Mouse (Mus musculus) embryonic facial prominence, embryonic 11.5 days (tissue): ENCODE results near the gene Gm4450. TPM values are rescaled to one million over a fixed set of nuclear protein-coding genes. Genes with fewer than 3 reads are reported as not detected.
"Not testable (repeated sequence)": the region's sequence is repeated elsewhere in the genome, so short reads cannot be mapped to it uniquely, and the experiment has no call there.

Experiments used
- ATAC-seq: fragments of 200-750 bp; cut with Nextera tagmentation; replicated peaks from 2 replicates; pipeline ENCODE4 v1.8.0; 2017; ENCODE audit warnings: low read depth; ENCODE audit not compliant: insufficient number of reproducible peaks, low FRiP score, low TSS enrichment
- DNase-seq: peaks from one replicate; pipeline ENCODE4 v3.0.0-alpha.2; 2015; ENCODE audit warnings: low spot score
- H3K27ac ChIP-seq: fragments of 300-500 bp; sonication (generic); replicated peaks from 2 replicates; pipeline ENCODE4 v1.5.1; 2014; ENCODE audit warnings: mild to moderate bottlenecking, low read depth, low read length, control low read depth
- H3K27me3 ChIP-seq: fragments of 300-500 bp; sonication (generic); 2 replicates; pipeline ENCODE4 v1.6.1; 2014; ENCODE audit warnings: mild to moderate bottlenecking, low read length, moderate library complexity, mixed read lengths; ENCODE audit not compliant: control insufficient read depth, insufficient read depth
- H3K36me3 ChIP-seq: fragments of 300-500 bp; sonication (generic); replicated peaks from 2 replicates; pipeline ENCODE4 v1.6.1; 2014; ENCODE audit warnings: low read depth, mild to moderate bottlenecking, low read length, moderate library complexity, mixed read lengths; ENCODE audit not compliant: control insufficient read depth, insufficient read depth
- H3K4me1 ChIP-seq: fragments of 300-500 bp; sonication (generic); 2 replicates; pipeline ENCODE4 v1.6.1; 2014; ENCODE audit warnings: low read length, mixed read lengths; ENCODE audit not compliant: control insufficient read depth, insufficient read depth
- H3K4me2 ChIP-seq: fragments of 300-500 bp; sonication (generic); 2 replicates; pipeline ENCODE4 v1.6.1; 2014; ENCODE audit warnings: low read depth, mild to moderate bottlenecking, control low read depth, low read length, moderate library complexity
- H3K4me3 ChIP-seq: fragments of 300-500 bp; sonication (generic); 2 replicates; pipeline ENCODE4 v1.5.1; 2014; ENCODE audit warnings: low read depth, low read length, control low read depth
- H3K9ac ChIP-seq: fragments of 300-500 bp; sonication (generic); replicated peaks from 2 replicates; pipeline ENCODE4 v1.6.1; 2014; ENCODE audit warnings: mild to moderate bottlenecking, control low read depth, low read length
- H3K9me3 ChIP-seq: fragments of 300-500 bp; sonication (generic); replicated peaks from 2 replicates; pipeline ENCODE4 v1.6.1; 2016; ENCODE audit warnings: mild to moderate bottlenecking, low read length, inconsistent platforms, mixed read lengths; ENCODE audit not compliant: control insufficient read depth
- WGBS: fragments of 180-500 bp; shearing (Covaris S2); extraction: QIAGEN DNeasy Blood & Tissue Kit; methylation state at CpG from one replicate; pipeline ENCODE4 v1.1.7; 2014; 5-methylcytosine and 5-hydroxymethylcytosine counted together
- polyA plus RNA-seq: library from polyadenylated mRNA; unstranded; fragments of >200 nt; fragmentation: Nextera tagmentation; extraction: Ambion mirVana; gene quantifications from 2 replicates; pipeline ENCODE4 v1.2.1, GENCODE M21; 2014

Gm4450 gene
- not detected in 2 replicates for polyA plus RNA-seq

DNA sequence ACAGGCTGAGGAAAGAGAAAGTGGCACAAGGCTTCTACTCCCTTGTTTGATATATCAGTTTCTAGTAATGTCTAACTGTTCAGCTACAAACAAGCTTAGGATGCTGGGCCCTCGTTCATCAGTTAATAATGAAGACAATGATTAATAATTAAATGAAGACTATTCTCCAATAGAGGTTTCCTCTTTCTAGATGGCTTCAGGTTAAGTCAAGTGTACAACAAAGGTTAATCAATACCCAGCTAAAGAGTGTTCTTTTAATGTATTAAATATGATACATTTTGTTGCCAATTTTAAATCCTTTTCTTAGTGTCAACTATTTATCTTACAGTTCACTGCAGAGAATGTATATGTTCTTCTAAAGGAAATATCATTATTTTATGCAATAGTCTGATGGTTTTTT, at the start of gene Gm4450:
TSS of gene Gm4450 (minus strand) at position 101 of the 400 bp plus-strand sequence.
- H3K4me2 ChIP-seq, H3K4me1 ChIP-seq, H3K36me3 ChIP-seq, DNase-seq, ATAC-seq, H3K9ac ChIP-seq, H3K27me3 ChIP-seq, H3K4me3 ChIP-seq, H3K27ac ChIP-seq, H3K9me3 ChIP-seq: not testable (repeated sequence)
- WGBS: no CpG with 5 or more reads among the region's 1 CpGs

DNA sequence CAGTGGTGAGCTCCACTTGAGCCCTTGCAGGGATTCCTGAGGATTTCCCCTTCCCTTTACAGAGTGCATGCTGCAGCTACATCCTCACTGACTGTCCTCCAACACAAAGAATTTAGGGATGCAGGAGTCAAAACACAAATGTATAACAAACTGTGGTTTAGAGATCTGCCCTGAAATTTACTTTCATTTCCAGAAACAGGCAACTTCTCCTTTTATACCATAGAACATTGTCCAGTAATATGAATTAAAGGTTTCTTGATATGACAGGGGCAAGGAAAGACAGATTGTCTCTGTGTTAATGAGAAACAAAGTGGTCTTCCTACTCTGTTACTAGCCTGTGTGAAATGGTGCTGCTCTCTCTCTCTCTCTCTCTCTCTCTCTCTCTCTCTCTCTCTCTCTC, 40.5 kb upstream of the Gm4450 start:
- not testable (repeated sequence) for H3K4me3 ChIP-seq, H3K36me3 ChIP-seq, H3K9me3 ChIP-seq, DNase-seq, ATAC-seq, H3K9ac ChIP-seq, H3K27me3 ChIP-seq, H3K4me2 ChIP-seq, H3K4me1 ChIP-seq, H3K27ac ChIP-seq

DNA sequence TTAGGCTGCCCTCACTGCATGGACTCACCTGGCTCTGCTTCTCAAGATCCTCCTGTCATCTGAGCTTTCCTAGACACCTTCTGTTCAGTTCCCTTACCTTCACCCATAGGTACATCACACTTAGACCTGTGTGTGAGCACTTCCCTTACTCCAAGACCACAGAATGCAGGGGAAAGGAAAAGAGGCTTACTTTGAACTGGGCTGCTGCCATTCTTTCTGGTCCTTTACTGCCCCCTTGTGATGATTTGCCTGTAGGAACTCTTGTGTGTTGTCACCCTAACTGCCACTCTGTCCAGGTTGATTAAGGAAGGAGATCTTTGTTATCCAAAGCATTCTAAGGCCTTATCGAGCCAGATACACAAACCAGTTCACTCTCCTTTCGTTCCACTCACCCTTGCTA, 39.8 kb upstream of the Gm4450 start:
- H3K9ac ChIP-seq, H3K27ac ChIP-seq, DNase-seq, H3K27me3 ChIP-seq, H3K9me3 ChIP-seq, H3K4me1 ChIP-seq, H3K4me2 ChIP-seq, H3K36me3 ChIP-seq, H3K4me3 ChIP-seq, ATAC-seq: not testable (repeated sequence)
- no CpG with 5 or more reads among the region's 2 CpGs for WGBS

DNA sequence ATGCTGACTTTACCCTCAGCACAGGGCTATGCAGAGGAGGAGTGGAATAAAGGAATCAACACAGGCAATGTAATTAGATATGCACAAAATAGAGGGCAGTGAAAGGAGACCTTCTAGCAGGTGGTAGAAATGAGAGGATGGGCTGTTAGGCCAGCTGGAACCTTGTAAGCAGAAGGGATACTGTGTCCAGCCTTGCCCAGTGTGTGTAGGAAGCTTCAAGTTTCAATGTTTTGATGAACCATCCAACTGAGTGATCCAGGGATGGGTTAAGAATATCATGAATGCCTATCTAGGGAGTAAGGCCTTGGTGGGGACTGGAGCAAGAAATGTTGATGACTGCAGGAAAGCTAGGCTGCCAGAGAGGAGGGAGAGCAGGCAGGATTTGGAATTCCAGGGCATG, 38.1 kb upstream of the Gm4450 start:
- not testable (repeated sequence) for H3K36me3 ChIP-seq, H3K4me2 ChIP-seq, H3K27ac ChIP-seq, ATAC-seq, H3K4me1 ChIP-seq, H3K27me3 ChIP-seq, H3K4me3 ChIP-seq, H3K9me3 ChIP-seq, DNase-seq, H3K9ac ChIP-seq

DNA sequence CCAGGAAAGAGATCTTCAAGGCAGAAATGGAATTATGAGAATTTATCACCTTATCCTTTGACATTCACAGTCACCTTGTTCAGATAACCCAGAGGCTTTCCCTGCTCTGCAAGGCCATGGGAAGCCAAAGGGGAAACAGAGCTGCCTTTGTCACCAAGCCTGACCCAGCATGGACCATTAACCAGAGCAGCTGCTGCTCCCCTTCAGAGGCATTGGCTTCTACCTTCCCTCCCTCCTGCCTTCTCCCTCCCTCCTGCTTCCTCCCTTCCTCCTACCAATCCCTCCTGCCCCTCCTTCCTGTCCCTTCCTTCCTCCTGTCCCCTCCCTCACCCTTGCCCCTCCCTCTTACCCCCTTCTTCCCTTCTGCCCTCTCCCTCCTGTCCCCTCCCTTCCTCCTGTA, 37.3 kb upstream of the Gm4450 start:
- DNase-seq, ATAC-seq, H3K4me1 ChIP-seq, H3K9ac ChIP-seq, H3K4me2 ChIP-seq, H3K4me3 ChIP-seq, H3K9me3 ChIP-seq, H3K27ac ChIP-seq, H3K36me3 ChIP-seq, H3K27me3 ChIP-seq: not testable (repeated sequence)

DNA sequence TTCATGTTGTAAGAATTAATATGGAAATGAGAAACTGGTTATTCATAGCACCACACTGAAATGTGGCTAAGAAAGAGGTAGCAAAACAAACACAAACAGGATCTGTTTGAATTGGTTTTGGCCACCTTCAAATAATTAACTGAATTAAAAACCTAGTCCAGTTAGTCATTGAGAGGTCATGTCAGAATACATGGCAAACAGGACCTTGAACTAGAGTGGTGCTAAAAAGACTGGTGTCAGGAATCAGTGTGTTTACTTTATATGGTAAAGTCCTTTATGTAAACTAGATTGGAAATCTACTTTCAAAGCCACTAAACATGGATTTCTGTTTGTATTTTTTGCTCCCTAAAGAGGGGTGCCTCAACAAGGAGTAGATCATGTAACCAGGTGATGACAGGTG, 14.6 kb upstream of the Gm4450 start:
- not testable (repeated sequence) for ATAC-seq, H3K4me1 ChIP-seq, H3K4me2 ChIP-seq, H3K4me3 ChIP-seq, H3K27ac ChIP-seq, DNase-seq, H3K9me3 ChIP-seq, H3K9ac ChIP-seq, H3K27me3 ChIP-seq, H3K36me3 ChIP-seq

DNA sequence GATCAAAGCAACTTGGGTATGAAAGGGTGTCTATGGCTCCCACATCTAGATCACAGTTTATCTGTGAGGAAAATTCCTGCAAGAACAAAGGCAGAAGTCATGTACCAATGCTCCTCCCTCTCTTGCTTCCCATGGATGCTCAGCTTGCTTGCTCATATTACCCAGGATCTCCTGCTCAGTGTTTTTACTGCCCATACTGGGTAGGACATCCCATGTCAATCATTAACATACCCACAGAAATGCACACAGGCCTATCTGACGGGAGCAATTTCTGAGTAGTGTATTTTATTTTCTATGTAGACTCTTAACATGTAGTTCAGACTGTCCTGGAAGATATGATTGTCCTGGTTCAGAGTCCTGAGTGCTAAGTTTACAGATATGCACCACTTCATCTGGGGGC, 14.1 kb upstream of the Gm4450 start:
- not testable (repeated sequence) for H3K9me3 ChIP-seq, H3K4me2 ChIP-seq, H3K27ac ChIP-seq, H3K9ac ChIP-seq, H3K4me1 ChIP-seq, ATAC-seq, H3K4me3 ChIP-seq, DNase-seq, H3K27me3 ChIP-seq, H3K36me3 ChIP-seq
- WGBS: no CpG with 5 or more reads among the region's 1 CpGs

DNA sequence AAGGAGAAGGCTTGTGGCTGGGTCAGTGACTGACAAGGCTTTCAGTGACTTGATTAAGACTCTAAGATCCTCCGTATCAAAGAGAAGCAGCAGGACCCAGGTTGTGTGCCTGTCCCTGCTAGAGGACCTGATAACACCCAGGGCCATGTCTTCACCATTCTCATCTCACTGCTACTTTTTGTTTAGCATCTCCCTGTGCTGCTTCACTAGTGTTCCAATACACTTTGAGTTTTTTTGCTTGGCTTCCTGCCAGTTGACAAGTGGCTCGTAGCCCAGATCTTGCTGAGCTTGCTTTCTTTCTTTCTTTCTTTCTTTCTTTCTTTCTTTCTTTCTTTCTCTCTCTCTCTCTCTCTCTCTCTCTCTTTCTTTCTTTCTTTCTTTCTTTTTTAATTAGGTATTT, 12.4 kb upstream of the Gm4450 start:
- 100% methylated on average over 1 of the region's 2 CpGs for WGBS

DNA sequence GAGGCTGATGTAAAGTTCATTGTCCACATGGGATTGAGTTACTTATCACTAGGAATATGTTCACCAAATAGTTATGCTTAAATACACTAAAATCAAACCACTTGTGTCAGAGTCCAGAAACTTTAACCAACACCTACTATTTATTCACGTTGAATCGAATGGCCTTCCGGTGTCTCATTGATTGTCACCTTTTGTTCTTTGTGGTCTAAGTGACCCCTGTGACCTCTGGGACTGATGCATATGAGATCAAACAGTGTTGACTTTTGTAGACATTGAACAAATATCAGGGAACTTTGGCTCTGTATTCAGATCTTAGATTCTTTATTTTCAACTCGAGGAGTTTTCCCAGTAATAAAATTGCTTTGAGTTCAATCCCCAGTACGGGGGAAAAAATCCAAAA, 3.1 kb downstream of the Gm4450 start:
- DNase-seq: not testable (repeated sequence)
- 71% methylated on average over 5 of the region's 5 CpGs for WGBS

More for the DNA sequence above, 12.4 kb upstream of the Gm4450 start:
- H3K4me3 ChIP-seq, H3K27ac ChIP-seq, H3K4me1 ChIP-seq, H3K36me3 ChIP-seq, H3K9ac ChIP-seq, H3K27me3 ChIP-seq, H3K4me2 ChIP-seq, DNase-seq, H3K9me3 ChIP-seq, ATAC-seq: not testable (repeated sequence)

More for the DNA sequence above, 3.1 kb downstream of the Gm4450 start:
- H3K4me3 ChIP-seq, H3K36me3 ChIP-seq, H3K9me3 ChIP-seq, H3K27ac ChIP-seq, H3K4me1 ChIP-seq, H3K9ac ChIP-seq, ATAC-seq, H3K4me2 ChIP-seq, H3K27me3 ChIP-seq: not testable (repeated sequence)
